Mouse (Mus musculus) limb, embryonic 14.5 days (tissue): Measurements from ENCODE around the gene Grm4. TPM values are rescaled to one million over a fixed set of nuclear protein-coding genes. Genes with fewer than 3 reads are reported as not detected.

Source experiments
- ATAC-seq: fragments of 200-750 bp; cut with Nextera tagmentation; 2 replicates; pipeline ENCODE4 v1.8.0; 2017; ENCODE audit warnings: low read depth, moderate number of reproducible peaks, moderate TSS enrichment; ENCODE audit not compliant: low FRiP score
- DNase-seq: peaks from one replicate; pipeline ENCODE4 v3.0.0-alpha.2; 2015; ENCODE audit warnings: low spot score
- H3K27ac ChIP-seq: fragments of 300-500 bp; sonication (generic); replicated peaks from 2 replicates; pipeline ENCODE4 v1.5.1; 2014; ENCODE audit warnings: low read depth, mild to moderate bottlenecking, low read length, moderate library complexity, mixed read lengths
- H3K27me3 ChIP-seq: fragments of 300-500 bp; sonication (generic); 2 replicates; pipeline ENCODE4 v1.6.1; 2014; ENCODE audit warnings: low read length, mixed read lengths; ENCODE audit not compliant: control insufficient read depth, insufficient read depth
- H3K36me3 ChIP-seq: fragments of 300-500 bp; sonication (generic); 2 replicates; pipeline ENCODE4 v1.6.1; 2014; ENCODE audit warnings: mild to moderate bottlenecking, low read length, moderate library complexity, mixed read lengths; ENCODE audit not compliant: control insufficient read depth, insufficient read depth
- H3K4me1 ChIP-seq: fragments of 300-500 bp; sonication (generic); 2 replicates; pipeline ENCODE4 v1.6.1; 2014; ENCODE audit warnings: antibody characterized with exemption, low read length, mixed read lengths; ENCODE audit not compliant: control insufficient read depth, insufficient read depth
- H3K4me2 ChIP-seq: fragments of 300-500 bp; sonication (generic); replicated peaks from 2 replicates; pipeline ENCODE4 v1.6.1; 2014; ENCODE audit warnings: low read depth, mild to moderate bottlenecking, low read length, moderate library complexity; ENCODE audit not compliant: severe bottlenecking
- H3K4me3 ChIP-seq: fragments of 300-500 bp; sonication (generic); replicated peaks from 2 replicates; pipeline ENCODE4 v1.5.1; 2014; ENCODE audit warnings: low read length
- H3K9ac ChIP-seq: fragments of 300-500 bp; sonication (generic); 2 replicates; pipeline ENCODE4 v1.6.1; 2014; ENCODE audit warnings: mild to moderate bottlenecking, low read depth, low read length, moderate library complexity; ENCODE audit not compliant: severe bottlenecking
- H3K9me3 ChIP-seq: fragments of 300-500 bp; sonication (generic); 2 replicates; pipeline ENCODE4 v1.6.1; 2016; ENCODE audit warnings: low read length; ENCODE audit not compliant: control insufficient read depth
- POLR2A ChIP-seq: fragments of 200-500 bp; IDR thresholded peaks from 2 replicates; pipeline ENCODE4 v1.8.0; 2012; ENCODE audit warnings: inconsistent platforms, mild to moderate bottlenecking, moderate library complexity, borderline replicate concordance; ENCODE audit not compliant: insufficient read depth, insufficient read length; ENCODE audit errors: extremely low read depth
- WGBS: fragments of 180-500 bp; shearing (Covaris S2); extraction: QIAGEN DNeasy Blood & Tissue Kit; methylation state at CpG from one replicate; pipeline ENCODE4 v1.1.7; 2014; 5-methylcytosine and 5-hydroxymethylcytosine counted together
- polyA plus RNA-seq, 2 experiments: library from polyadenylated mRNA; depleted of rRNA in 1 of 2; stranded (reverse) in 1 of 2; unstranded in 1 of 2; fragments of >200 nt; fragmentation: Nextera tagmentation in 1 of 2; extraction: Ambion mirVana in 1 of 2; gene quantifications; 2 replicates each; pipeline versions ENCODE4 v1.2.1 to v1.2.3; 2012 to 2014

Grm4 gene
- polyA plus RNA-seq, 2 experiments = 1.0 to 1.6 TPM

- no peaks in the 10 kb centered on the region for H3K36me3 ChIP-seq
- H3K27me3 ChIP-seq = no peaks in the 10 kb centered on the region
- DNase-seq (no peak), ATAC-seq (no peak)
- no peak overlapping the region for H3K27ac ChIP-seq
- WGBS = 19% methylated on average over 3 of the region's 3 CpGs
- no peaks in the 10 kb centered on the region for H3K4me1 ChIP-seq
- H3K4me2 ChIP-seq = no peak overlapping the region
- TF ChIP-seq POLR2A = no peak
- H3K9me3 ChIP-seq = peaks cover 8% of the 10 kb centered on the region
- H3K4me3 ChIP-seq = no peak overlapping the region
- no peak overlapping the region for H3K9ac ChIP-seq
Observed at GRCm38 (mm10) chr17:27378977-27379376, 142.2 kb downstream of the Grm4 start.

GRCm38 (mm10) chr17:27377151-27377550, 144.1 kb downstream of the Grm4 start:
- Histone ChIP-seq H3K4me3 (no peak overlapping the region), H3K9me3 (peaks cover 8% of the 10 kb centered on the region), H3K9ac (no peak overlapping the region), H3K4me1 (no peaks in the 10 kb centered on the region), H3K27me3 (no peaks in the 10 kb centered on the region), H3K36me3 (no peaks in the 10 kb centered on the region), H3K27ac (no peak overlapping the region), H3K4me2 (no peak overlapping the region)
- ATAC-seq (no peak), DNase-seq (no peak)
- 100% methylated on average over 1 of the region's 1 CpGs for WGBS
- no peak for TF ChIP-seq POLR2A

GRCm38 (mm10) chr17:27375551-27375950, 145.7 kb downstream of the Grm4 start:
- Histone ChIP-seq H3K4me3 (no peak overlapping the region), H3K36me3 (no peaks in the 10 kb centered on the region), H3K4me2 (no peak overlapping the region), H3K27me3 (no peaks in the 10 kb centered on the region), H3K4me1 (no peaks in the 10 kb centered on the region), H3K9me3 (peaks cover 8% of the 10 kb centered on the region), H3K9ac (no peak overlapping the region), H3K27ac (no peak overlapping the region)
- TF ChIP-seq POLR2A = no peak
- no peak for ATAC-seq
- WGBS = 57% methylated on average over 5 of the region's 5 CpGs
- DNase-seq = no peak

Other genes with a start within 250 kb of the Grm4 start
- 196 and 250 TPM in 2 replicates for gene Hmga1, start 35.1 kb upstream of the Grm4 start, polyA plus RNA-seq (2012; rRNA removed)
- gene Hmga1, start 35.1 kb upstream of the Grm4 start, polyA plus RNA-seq (2014; fragmentation: Nextera tagmentation; extraction: Ambion mirVana) = 227 and 235 TPM in 2 replicates
- gene AI413582, start 44.4 kb upstream of the Grm4 start, polyA plus RNA-seq (2012; rRNA removed) = 24.1 and 28.0 TPM in 2 replicates
- gene AI413582, start 44.4 kb upstream of the Grm4 start, polyA plus RNA-seq (2014; fragmentation: Nextera tagmentation; extraction: Ambion mirVana) = 31.4 and 31.9 TPM in 2 replicates
- 116 and 121 TPM in 2 replicates for gene Nudt3, start 102.1 kb upstream of the Grm4 start, polyA plus RNA-seq (2012; rRNA removed)
- 35.7 and 36.8 TPM in 2 replicates for gene Nudt3, start 102.1 kb upstream of the Grm4 start, polyA plus RNA-seq (2014; fragmentation: Nextera tagmentation; extraction: Ambion mirVana)
- gene RPS10-NUDT3, start 113.8 kb upstream of the Grm4 start, polyA plus RNA-seq (2012; rRNA removed) = 0.11 TPM in 1 of 2 replicates, not detected in the other
- gene RPS10-NUDT3, start 113.8 kb upstream of the Grm4 start, polyA plus RNA-seq (2014; fragmentation: Nextera tagmentation; extraction: Ambion mirVana) = not detected in 2 replicates
- 1,839 and 1,928 TPM in 2 replicates for gene Rps10, start 115.3 kb upstream of the Grm4 start, polyA plus RNA-seq (2012; rRNA removed)
- gene Rps10, start 115.3 kb upstream of the Grm4 start, polyA plus RNA-seq (2014; fragmentation: Nextera tagmentation; extraction: Ambion mirVana) = 1,149 and 1,160 TPM in 2 replicates
- 2.4 and 3.3 TPM in 2 replicates for gene Pacsin1, start 134.1 kb upstream of the Grm4 start, polyA plus RNA-seq (2012; rRNA removed)
- gene Pacsin1, start 134.1 kb upstream of the Grm4 start, polyA plus RNA-seq (2014; fragmentation: Nextera tagmentation; extraction: Ambion mirVana) = 3.3 and 4.5 TPM in 2 replicates
- gene Spdef, start 207.6 kb upstream of the Grm4 start, polyA plus RNA-seq (2012; rRNA removed) = 0.52 and 0.67 TPM in 2 replicates
- 0.39 TPM in 1 of 2 replicates, not detected in the other for gene Spdef, start 207.6 kb upstream of the Grm4 start, polyA plus RNA-seq (2014; fragmentation: Nextera tagmentation; extraction: Ambion mirVana)